Comparison of ENCODE assay signal across 8 mouse cellular contexts in the genomic region with DNA sequence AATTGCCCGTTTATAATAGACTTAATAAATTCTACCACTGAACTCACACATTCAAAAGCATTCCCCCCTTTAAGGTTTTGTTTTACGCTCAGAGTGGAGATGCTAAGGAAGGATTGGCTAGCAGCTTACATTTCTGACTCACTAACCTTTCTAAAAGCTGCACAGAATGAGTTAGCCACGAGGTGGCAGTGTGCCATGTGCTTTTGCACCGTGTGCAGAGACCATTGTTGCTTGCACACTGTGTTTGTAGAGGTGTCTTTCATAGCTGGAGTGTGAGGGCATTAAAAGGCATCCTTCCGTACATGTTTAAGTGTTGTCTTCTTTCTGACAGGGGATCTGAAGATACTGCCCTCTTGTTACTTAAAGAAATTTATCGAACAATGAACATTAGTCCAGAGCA. TPM values are rescaled to one million over a fixed set of nuclear protein-coding genes. Genes with fewer than 3 reads are reported as not detected.
DNase-seq lines count a peak whose midpoint lies in the region; ATAC-seq and TF ChIP-seq lines count a peak whose summit lies in the region.
"Had no signal": no experiment of that assay in that cellular context is flagged by ENCODE, and none has a peak within 500 bp of the region (broad histone marks: within the 10 kb centered on the region; RNA-seq: fewer than 3 reads in every experiment).

No protein-coding gene starts in this region.

- H3K36me3 ChIP-seq in E14TG2a.4 (ENCODE audit: insufficient read depth, low read length) = peaks cover 95% of the 10 kb centered on the region
- peaks cover 79% of the 10 kb centered on the region for H3K36me3 ChIP-seq in forebrain, embryonic 13.5 days (ENCODE audit: poor library complexity, severe bottlenecking)
- peaks cover 53% of the 10 kb centered on the region for H3K36me3 ChIP-seq in kidney, embryonic 16.5 days (ENCODE audit: insufficient read depth, low read length)
- peaks cover 98% of the 10 kb centered on the region for H3K36me3 ChIP-seq in liver, embryonic 12.5 days

- WGBS in forebrain, embryonic 13.5 days = 33% methylated on average over 6 of the region's 6 CpGs
- WGBS in kidney, embryonic 16.5 days = 45% methylated on average over 6 of the region's 6 CpGs
- 51% methylated on average over 6 of the region's 6 CpGs for WGBS in liver, embryonic 12.5 days (ENCODE audit: insufficient replicate concordance)

- H3K27ac ChIP-seq in forebrain, embryonic 13.5 days = no peak overlapping the region
- no peak overlapping the region for H3K27ac ChIP-seq in kidney, embryonic 16.5 days (ENCODE audit: low read length)
- no peak overlapping the region for H3K27ac ChIP-seq in liver, embryonic 12.5 days
- H3K27ac ChIP-seq: limb, embryonic 13.5 days had no signal

- peak; percentile 30 to 41 for DNase-seq in B cell, adult 2 months
- DNase-seq in c-Kit-positive CD71-positive TER-119-negative erythroid progenitor cells, embryonic 14.5 days (ENCODE audit: low read depth) = peak; percentile 46

- peak; percentile 73 for TF ChIP-seq CTCF in E14TG2a.4 (conservative IDR thresholded peaks at IDR 0.05; ENCODE audit: low read length)

- no peak overlapping the region for H3K9ac ChIP-seq in forebrain, embryonic 13.5 days
- H3K9ac ChIP-seq in kidney, embryonic 16.5 days (replicated peaks; ENCODE audit: low read length) = no peak overlapping the region
- H3K9ac ChIP-seq in liver, embryonic 12.5 days = no peak overlapping the region
- H3K9ac ChIP-seq: limb, embryonic 13.5 days had no signal

- H3K4me3 ChIP-seq in E14TG2a.4 (replicated peaks; ENCODE audit: low read length) = no peak overlapping the region
- no peak overlapping the region for H3K4me3 ChIP-seq in forebrain, embryonic 13.5 days
- no peak overlapping the region for H3K4me3 ChIP-seq in kidney, embryonic 16.5 days (ENCODE audit: low read length)
- no peak overlapping the region for H3K4me3 ChIP-seq in liver, embryonic 12.5 days
- H3K4me3 ChIP-seq: limb, embryonic 13.5 days had no signal

- peak; percentile 83 for ATAC-seq in forebrain, embryonic 13.5 days
- ATAC-seq in kidney, embryonic 16.5 days (ENCODE audit: low FRiP score, low TSS enrichment) = peak; percentile 35; the same call in 1 of the 2 replicates
- 0 out of 2 replicates have a peak, but pooled peaks have one; percentile 49 for ATAC-seq in liver, embryonic 12.5 days
- 0 out of 2 replicates have a peak, but pooled peaks have one; percentile 33 for ATAC-seq in neutrophil, adult 5-6 weeks (ENCODE audit: extremely low read depth, insufficient number of reproducible peaks, low FRiP score, poor library complexity, severe bottlenecking)

- no peak overlapping the region for H3K4me2 ChIP-seq in forebrain, embryonic 13.5 days
- no peak overlapping the region for H3K4me2 ChIP-seq in kidney, embryonic 16.5 days (replicated peaks; ENCODE audit: low read depth, low read length)
- H3K4me2 ChIP-seq in liver, embryonic 12.5 days = no peak overlapping the region
- H3K4me2 ChIP-seq: limb, embryonic 13.5 days had no signal

- no peaks in the 10 kb centered on the region for H3K9me3 ChIP-seq in E14TG2a.4 (ENCODE audit: low read length)
- no peaks in the 10 kb centered on the region for H3K9me3 ChIP-seq in forebrain, embryonic 13.5 days (replicated peaks)
- H3K9me3 ChIP-seq in kidney, embryonic 16.5 days (ENCODE audit: low read length) = no peaks in the 10 kb centered on the region
- no peaks in the 10 kb centered on the region for H3K9me3 ChIP-seq in liver, embryonic 12.5 days (replicated peaks)
- H3K9me3 ChIP-seq: limb, embryonic 13.5 days had no signal

- H3K27me3 ChIP-seq in E14TG2a.4 (ENCODE audit: insufficient read depth, low read length) = no peaks in the 10 kb centered on the region
- H3K27me3 ChIP-seq in forebrain, embryonic 13.5 days = no peaks in the 10 kb centered on the region
- H3K27me3 ChIP-seq in kidney, embryonic 16.5 days (ENCODE audit: insufficient read depth, low read length) = no peaks in the 10 kb centered on the region
- H3K27me3 ChIP-seq in liver, embryonic 12.5 days (replicated peaks) = no peaks in the 10 kb centered on the region
- H3K27me3 ChIP-seq: limb, embryonic 13.5 days had no signal

- peaks cover 5% of the 10 kb centered on the region; the same call in 1 of the 2 replicates for H3K4me1 ChIP-seq in E14TG2a.4 (replicated peaks; ENCODE audit: low read depth, low read length)
- H3K4me1 ChIP-seq in forebrain, embryonic 13.5 days = no peaks in the 10 kb centered on the region
- no peaks in the 10 kb centered on the region for H3K4me1 ChIP-seq in kidney, embryonic 16.5 days (ENCODE audit: insufficient read depth, low read length)
- H3K4me1 ChIP-seq in liver, embryonic 12.5 days = no peaks in the 10 kb centered on the region
- H3K4me1 ChIP-seq: limb, embryonic 13.5 days had no signal

RNA-seq across cellular contexts. Expression of gene Sec23ip, which starts 34.6 kb away (rescaled TPM):
- 40.1 and 41.9 TPM in 2 replicates for polyA plus RNA-seq in forebrain, embryonic 13.5 days (2015; fragmentation: Nextera tagmentation; extraction: Ambion mirVana)
- 39.2 TPM in 2 replicates for polyA plus RNA-seq in kidney, embryonic 16.5 days (2015; fragmentation: Nextera tagmentation; extraction: Ambion mirVana)
- polyA plus RNA-seq in liver, embryonic 12.5 days (2016; fragmentation: Nextera tagmentation; extraction: Ambion mirVana) = 27.4 and 27.7 TPM in 2 replicates
- total RNA-seq in neutrophil, adult 5-6 weeks (2017) = 36.5 and 36.6 TPM in 2 replicates

RNA-seq across cellular contexts. Expression of gene Mcmbp, which starts 39.0 kb away (rescaled TPM):
- 66.8 and 69.2 TPM in 2 replicates for polyA plus RNA-seq in forebrain, embryonic 13.5 days (2015; fragmentation: Nextera tagmentation; extraction: Ambion mirVana)
- 54.8 and 61.2 TPM in 2 replicates for polyA plus RNA-seq in kidney, embryonic 16.5 days (2015; fragmentation: Nextera tagmentation; extraction: Ambion mirVana)
- polyA plus RNA-seq in liver, embryonic 12.5 days (2016; fragmentation: Nextera tagmentation; extraction: Ambion mirVana) = 41.9 and 42.5 TPM in 2 replicates
- total RNA-seq in neutrophil, adult 5-6 weeks (2017) = 53.0 and 71.0 TPM in 2 replicates

Comparison
In these comparisons a context has a peak if more than half of its experiments do, and no peak if none do; other contexts are left out.
1. ATAC-seq: peak in every context shown above with its lines; median percentile 83 in forebrain, embryonic 13.5 days; 49 in liver, embryonic 12.5 days; 35 in kidney, embryonic 16.5 days; 33 in neutrophil, adult 5-6 weeks.